Mouse (Mus musculus) midbrain, embryonic 10.5 days (tissue): ENCODE results near the gene Scn3a. TPM values are rescaled to one million over a fixed set of nuclear protein-coding genes. Genes with fewer than 3 reads are reported as not detected.

Experiments
- DNase-seq: peaks from one replicate; pipeline ENCODE4 v3.0.0-alpha.2; 2017; ENCODE audit warnings: low spot score
- H3K27ac ChIP-seq: fragments of 300-500 bp; sonication (generic); replicated peaks from 2 replicates; pipeline ENCODE4 v1.5.1; 2016; ENCODE audit warnings: mild to moderate bottlenecking
- H3K27me3 ChIP-seq: fragments of 300-500 bp; sonication (generic); 2 replicates; pipeline ENCODE4 v1.6.1; 2016; ENCODE audit warnings: low read depth, mild to moderate bottlenecking; ENCODE audit not compliant: poor library complexity, severe bottlenecking
- H3K36me3 ChIP-seq: fragments of 300-500 bp; sonication (generic); 2 replicates; pipeline ENCODE4 v1.6.1; 2016; ENCODE audit warnings: mild to moderate bottlenecking, moderate library complexity
- H3K4me1 ChIP-seq: fragments of 300-500 bp; sonication (generic); 2 replicates; pipeline ENCODE4 v1.6.1; 2016
- H3K4me3 ChIP-seq: fragments of 300-500 bp; sonication (generic); 2 replicates; pipeline ENCODE4 v1.5.1; 2016; ENCODE audit warnings: mild to moderate bottlenecking, moderate library complexity
- H3K9me3 ChIP-seq: fragments of 300-500 bp; sonication (generic); replicated peaks from 2 replicates; pipeline ENCODE4 v1.6.1; 2016; ENCODE audit warnings: mild to moderate bottlenecking
- WGBS: fragments of 180-500 bp; shearing (Covaris S2); methylation state at CpG from one replicate; pipeline ENCODE4 v1.1.7; 2016; 5-methylcytosine and 5-hydroxymethylcytosine counted together
- polyA plus RNA-seq: library from polyadenylated mRNA; unstranded; fragments of >200 nt; fragmentation: Nextera tagmentation; extraction: Ambion mirVana; gene quantifications from 2 replicates; pipeline ENCODE4 v1.2.1, GENCODE M21; 2016

Scn3a gene
- polyA plus RNA-seq, 1 experiment from 2014 or later = 5.0 TPM

DNA sequence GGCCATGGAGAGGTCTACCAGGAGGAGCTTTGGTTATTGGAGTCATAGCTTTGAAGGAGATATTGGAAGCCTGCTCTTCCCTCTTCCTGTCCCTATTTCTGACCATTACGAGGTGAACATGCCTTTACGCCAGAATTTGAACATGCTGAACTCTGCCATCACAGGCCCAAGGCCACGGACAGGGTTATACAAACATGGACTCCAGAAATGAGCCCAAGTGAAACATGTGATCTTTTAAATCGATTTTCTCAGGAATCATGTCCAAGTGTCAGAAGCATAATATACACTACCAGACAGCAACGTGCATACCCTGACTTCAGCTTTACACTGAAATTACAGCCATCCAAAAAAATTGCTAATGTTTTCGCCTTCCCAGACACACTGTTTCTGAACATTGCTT, 18.8 kb downstream of the Scn3a start:
- no peaks in the 10 kb centered on the region for H3K36me3 ChIP-seq
- H3K9me3 ChIP-seq = no peaks in the 10 kb centered on the region
- H3K4me3 ChIP-seq = no peak overlapping the region
- WGBS = 93% methylated on average over 6 of the region's 6 CpGs
- DNase-seq = no peak
- H3K4me1 ChIP-seq = peaks cover 15% of the 10 kb centered on the region
- H3K27ac ChIP-seq = no peak overlapping the region
- peaks cover 7% of the 10 kb centered on the region; the same call in 1 of the 2 replicates for H3K27me3 ChIP-seq

DNA sequence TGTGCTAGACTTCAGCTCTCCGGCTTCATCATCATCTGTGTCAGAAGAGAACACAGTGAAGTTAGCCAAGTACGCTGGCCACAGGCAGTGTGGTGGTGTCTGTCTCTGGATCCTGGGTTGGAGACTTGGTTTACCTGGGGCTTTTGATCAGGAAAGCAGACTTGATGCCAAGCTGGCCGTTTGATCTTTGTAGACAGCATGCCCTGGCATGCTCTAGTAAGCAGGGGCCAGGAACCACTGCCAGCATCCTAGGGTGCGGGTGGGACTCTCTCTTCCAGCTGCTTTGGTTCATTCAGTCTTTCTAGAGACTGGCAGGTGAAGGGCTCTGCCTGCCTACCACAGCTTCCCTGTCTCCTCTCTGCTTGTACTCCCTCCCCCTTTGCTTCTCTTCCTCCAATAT, 20.1 kb downstream of the Scn3a start:
- WGBS = 77% methylated on average over 4 of the region's 4 CpGs

DNA sequence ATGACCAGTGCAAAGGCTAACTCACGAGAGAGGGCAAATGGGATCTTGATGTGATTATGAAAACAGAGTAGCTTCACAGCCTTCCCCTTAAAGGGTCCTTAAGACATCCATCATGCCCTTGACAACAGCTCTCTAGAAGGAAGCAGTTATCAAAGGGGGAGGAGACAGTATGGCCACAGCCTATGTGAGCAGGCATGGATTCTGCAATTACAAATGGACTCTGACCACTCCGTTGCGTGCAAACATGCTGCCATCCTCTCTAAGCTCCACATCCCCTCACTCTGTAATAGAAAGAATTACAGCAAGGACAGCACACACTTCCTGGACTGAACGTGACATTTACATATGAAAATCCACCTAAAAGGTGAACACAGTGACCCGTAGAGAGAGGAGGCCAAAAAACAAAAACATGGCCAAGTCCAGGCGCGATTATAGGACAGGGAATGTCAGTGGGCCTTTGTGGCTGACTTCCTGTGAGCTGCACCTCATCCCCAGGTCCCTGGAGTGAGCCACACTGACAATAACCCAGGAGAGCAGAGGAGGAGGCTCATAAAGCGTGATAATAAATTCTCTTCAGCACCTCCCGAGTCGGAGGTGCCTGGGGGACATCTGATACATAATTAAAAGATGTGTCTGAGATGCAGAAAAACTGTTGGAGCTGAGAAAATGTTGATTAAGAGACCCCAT, 24.4 kb downstream of the Scn3a start:
- no peaks in the 10 kb centered on the region for H3K9me3 ChIP-seq
- H3K27me3 ChIP-seq = no peaks in the 10 kb centered on the region
- no peak overlapping the region for H3K4me3 ChIP-seq
- 84% methylated on average over 10 of the region's 10 CpGs for WGBS
- H3K36me3 ChIP-seq = no peaks in the 10 kb centered on the region
- peaks cover 6% of the 10 kb centered on the region; the same call in 1 of the 2 replicates for H3K4me1 ChIP-seq
- DNase-seq = no peak
- no peak overlapping the region for H3K27ac ChIP-seq

More for the DNA sequence above, 20.1 kb downstream of the Scn3a start:
- DNase-seq = no peak
- H3K27ac ChIP-seq = no peak overlapping the region
- H3K4me3 ChIP-seq = no peak overlapping the region
- no peaks in the 10 kb centered on the region for H3K9me3 ChIP-seq
- no peaks in the 10 kb centered on the region for H3K27me3 ChIP-seq
- H3K4me1 ChIP-seq = peaks cover 15% of the 10 kb centered on the region
- H3K36me3 ChIP-seq = no peaks in the 10 kb centered on the region

DNA sequence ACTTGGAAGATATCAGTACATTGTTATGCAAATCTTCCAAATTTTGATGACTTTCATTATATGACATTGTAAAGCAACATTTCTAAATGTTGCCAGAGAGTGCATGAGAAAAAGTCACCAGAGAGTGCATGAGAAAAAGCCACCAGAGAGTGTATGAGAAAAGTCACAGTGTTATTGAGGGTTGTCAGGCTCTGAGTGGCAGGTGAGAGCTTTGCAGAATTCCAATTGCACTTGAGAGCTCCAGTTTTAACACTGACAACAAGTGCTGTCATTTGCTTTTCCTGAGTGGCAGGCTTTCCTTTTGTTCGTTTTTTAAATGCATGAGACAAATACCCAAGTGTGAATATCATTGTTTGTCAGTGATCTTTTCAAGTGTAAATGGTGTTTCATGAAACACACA, 25.6 kb downstream of the Scn3a start:
- Histone ChIP-seq H3K9me3 (no peaks in the 10 kb centered on the region), H3K36me3 (no peaks in the 10 kb centered on the region), H3K4me1 (peaks cover 6% of the 10 kb centered on the region; the same call in 1 of the 2 replicates), H3K4me3 (no peak overlapping the region), H3K27me3 (no peaks in the 10 kb centered on the region), H3K27ac (no peak overlapping the region)
- DNase-seq = no peak
- WGBS = 71% methylated on average over 1 of the region's 1 CpGs

DNA sequence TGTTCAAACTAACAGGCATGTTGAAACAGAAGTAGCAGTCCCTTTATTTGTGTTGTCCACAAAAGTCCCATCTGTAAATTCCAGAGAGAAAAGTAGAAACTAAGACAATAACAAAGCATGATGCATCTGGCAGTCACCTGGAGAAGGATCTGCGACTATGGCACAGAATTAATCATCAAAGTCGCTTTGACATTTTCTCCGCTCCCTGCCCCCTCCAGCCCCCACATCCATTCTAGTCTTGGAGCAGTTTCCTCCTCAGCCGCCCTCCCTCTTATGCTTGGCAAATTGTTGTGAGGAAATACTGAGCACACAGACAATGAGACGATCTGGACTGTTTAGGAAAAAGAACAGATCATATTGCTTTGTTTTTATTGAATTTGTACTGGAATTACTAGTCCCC, 29.0 kb downstream of the Scn3a start:
- peaks cover 6% of the 10 kb centered on the region; the same call in 1 of the 2 replicates for H3K4me1 ChIP-seq
- H3K9me3 ChIP-seq = no peaks in the 10 kb centered on the region
- 82% methylated on average over 5 of the region's 5 CpGs for WGBS
- no peak for DNase-seq
- H3K27me3 ChIP-seq = no peaks in the 10 kb centered on the region
- H3K36me3 ChIP-seq = no peaks in the 10 kb centered on the region
- H3K27ac ChIP-seq = no peak overlapping the region
- H3K4me3 ChIP-seq = no peak overlapping the region

DNA sequence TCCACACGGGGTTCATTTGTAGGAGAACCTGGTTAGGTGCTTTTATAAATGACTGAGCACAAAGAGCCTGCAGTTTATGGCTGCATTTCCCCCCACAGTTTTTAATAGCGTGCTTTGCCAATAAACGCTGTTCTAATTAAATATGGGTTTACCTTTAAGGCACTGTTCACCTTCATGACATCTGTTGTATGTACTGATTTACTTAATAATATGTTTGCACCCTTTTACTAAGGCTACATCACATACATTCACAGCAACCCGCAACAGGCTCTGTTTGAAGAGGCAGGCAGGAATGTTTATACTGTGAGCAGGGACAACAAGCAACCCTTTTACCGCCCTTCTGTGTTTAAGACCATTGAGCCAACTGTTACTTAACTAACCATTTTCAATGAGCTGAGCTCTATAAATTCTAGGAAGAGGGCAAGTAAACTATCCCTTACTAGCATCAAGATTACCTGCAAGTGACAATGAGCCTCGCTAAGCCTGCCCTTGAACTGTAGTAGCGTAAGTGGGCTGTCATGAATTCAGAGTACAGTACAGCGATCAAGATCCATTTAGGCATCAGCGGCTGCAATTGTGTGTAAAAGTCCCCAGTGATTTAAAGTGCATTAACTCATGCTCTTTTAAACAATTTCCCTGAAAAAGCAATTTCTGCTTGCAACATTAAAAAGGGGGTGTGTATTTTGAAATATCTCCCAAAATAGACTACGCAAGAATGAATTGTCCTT, 35.1 kb downstream of the Scn3a start:
- H3K27ac ChIP-seq = no peak overlapping the region
- no peaks in the 10 kb centered on the region for H3K9me3 ChIP-seq
- H3K36me3 ChIP-seq = no peaks in the 10 kb centered on the region
- DNase-seq = no peak
- 86% methylated on average over 10 of the region's 10 CpGs for WGBS
- no peaks in the 10 kb centered on the region for H3K4me1 ChIP-seq
- no peaks in the 10 kb centered on the region for H3K27me3 ChIP-seq
- no peak overlapping the region for H3K4me3 ChIP-seq

DNA sequence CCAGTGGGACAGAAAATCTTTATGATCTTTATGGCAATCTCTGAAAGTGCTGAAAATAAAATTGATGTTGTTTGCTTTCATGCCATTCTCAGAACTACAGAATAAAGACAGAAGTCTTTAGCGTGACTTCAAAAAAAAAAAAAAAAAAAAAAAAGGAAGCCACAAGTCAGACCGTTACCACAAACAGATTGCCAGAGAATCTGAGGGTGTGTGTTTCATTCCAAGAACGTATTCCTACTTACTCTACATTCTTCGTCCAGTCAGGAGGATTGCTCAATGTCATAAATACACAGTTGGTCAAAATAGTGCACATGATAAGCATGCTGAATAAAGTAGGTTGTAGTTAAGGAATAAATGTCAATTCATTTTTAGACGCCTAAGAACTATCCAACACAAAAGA, 38.3 kb downstream of the Scn3a start:
- no peaks in the 10 kb centered on the region for H3K36me3 ChIP-seq
- H3K9me3 ChIP-seq = no peaks in the 10 kb centered on the region
- no peak for DNase-seq
- no peak overlapping the region for H3K27ac ChIP-seq
- WGBS = 86% methylated on average over 5 of the region's 5 CpGs
- H3K4me1 ChIP-seq = no peaks in the 10 kb centered on the region
- no peaks in the 10 kb centered on the region for H3K27me3 ChIP-seq
- no peak overlapping the region for H3K4me3 ChIP-seq

DNA sequence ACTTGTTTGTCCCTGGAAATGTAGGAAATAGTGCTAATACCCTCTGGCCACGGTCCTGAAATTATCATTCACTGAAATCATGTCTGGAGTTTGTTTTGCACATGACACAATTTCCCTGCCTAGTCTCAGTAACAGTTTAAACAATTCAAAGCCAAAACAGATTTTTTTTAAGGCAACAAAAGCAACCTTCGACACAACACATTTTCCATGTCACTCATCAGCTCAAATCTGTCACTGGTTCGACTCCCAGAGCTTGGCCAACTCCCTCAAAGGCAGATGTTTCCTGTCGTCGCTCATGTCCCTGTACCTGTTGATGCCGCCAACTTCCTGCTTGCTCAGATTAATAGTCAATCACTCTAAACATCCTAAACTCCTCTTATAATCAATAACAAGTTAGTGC, 50.7 kb downstream of the Scn3a start:
- H3K9me3 ChIP-seq = no peaks in the 10 kb centered on the region
- 81% methylated on average over 6 of the region's 6 CpGs for WGBS
- DNase-seq = no peak

DNA sequence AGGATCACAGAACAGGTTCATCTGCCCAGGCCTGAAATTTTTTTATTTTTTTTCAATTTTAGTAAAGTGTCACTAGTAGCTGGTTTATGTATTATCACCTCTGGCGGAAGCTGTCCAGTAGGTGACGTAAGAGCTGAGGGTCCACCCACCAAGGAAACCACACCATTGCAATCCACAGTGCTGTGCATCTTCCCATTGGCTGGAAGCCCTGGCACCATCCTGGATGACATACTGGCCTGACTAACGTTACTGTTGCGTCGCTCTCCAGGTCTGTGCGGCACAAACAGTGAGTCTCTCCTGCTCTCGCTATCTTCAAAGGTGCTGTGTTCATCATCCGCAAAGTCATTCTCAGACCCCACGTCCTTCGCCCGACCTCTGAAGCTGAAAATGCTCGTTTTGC, 59.2 kb downstream of the Scn3a start:
- H3K4me1 ChIP-seq = no peaks in the 10 kb centered on the region
- no peak overlapping the region for H3K27ac ChIP-seq
- H3K4me3 ChIP-seq = no peak overlapping the region
- peaks cover 4% of the 10 kb centered on the region; the same call in 1 of the 2 replicates for H3K36me3 ChIP-seq
- DNase-seq = no peak
- H3K9me3 ChIP-seq = no peaks in the 10 kb centered on the region
- 86% methylated on average over 12 of the region's 12 CpGs for WGBS
- H3K27me3 ChIP-seq = no peaks in the 10 kb centered on the region

More for the DNA sequence above, 50.7 kb downstream of the Scn3a start:
- Histone ChIP-seq H3K27me3 (no peaks in the 10 kb centered on the region), H3K4me3 (no peak overlapping the region), H3K27ac (no peak overlapping the region), H3K36me3 (no peaks in the 10 kb centered on the region; the same call in 1 of the 2 replicates), H3K4me1 (no peaks in the 10 kb centered on the region)

DNA sequence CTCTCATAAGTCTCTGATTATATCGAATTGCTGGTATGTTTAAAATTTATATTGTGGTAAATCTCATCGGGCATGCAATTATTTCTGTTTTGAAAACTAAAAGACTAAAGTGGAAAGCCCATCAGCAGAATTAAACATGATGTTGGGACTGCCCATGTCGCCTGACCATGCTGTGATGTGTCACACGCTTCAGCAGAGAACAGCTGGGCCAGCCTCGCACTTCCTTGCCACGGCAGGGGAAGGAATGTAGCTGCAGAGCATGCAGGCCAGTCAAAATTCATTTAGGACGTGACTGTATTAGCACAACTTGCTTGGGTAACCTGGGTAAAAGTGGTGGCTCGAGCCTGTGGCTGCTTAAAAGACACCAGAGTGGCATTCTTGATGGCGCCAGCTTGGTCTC, 77.0 kb downstream of the Scn3a start:
- WGBS = 85% methylated on average over 9 of the region's 9 CpGs
- H3K36me3 ChIP-seq = peaks cover 5% of the 10 kb centered on the region; the same call in 1 of the 2 replicates
- no peak overlapping the region for H3K27ac ChIP-seq
- H3K9me3 ChIP-seq = no peaks in the 10 kb centered on the region
- H3K4me1 ChIP-seq = no peaks in the 10 kb centered on the region
- no peak for DNase-seq
- H3K4me3 ChIP-seq = no peak overlapping the region
- no peaks in the 10 kb centered on the region for H3K27me3 ChIP-seq

DNA sequence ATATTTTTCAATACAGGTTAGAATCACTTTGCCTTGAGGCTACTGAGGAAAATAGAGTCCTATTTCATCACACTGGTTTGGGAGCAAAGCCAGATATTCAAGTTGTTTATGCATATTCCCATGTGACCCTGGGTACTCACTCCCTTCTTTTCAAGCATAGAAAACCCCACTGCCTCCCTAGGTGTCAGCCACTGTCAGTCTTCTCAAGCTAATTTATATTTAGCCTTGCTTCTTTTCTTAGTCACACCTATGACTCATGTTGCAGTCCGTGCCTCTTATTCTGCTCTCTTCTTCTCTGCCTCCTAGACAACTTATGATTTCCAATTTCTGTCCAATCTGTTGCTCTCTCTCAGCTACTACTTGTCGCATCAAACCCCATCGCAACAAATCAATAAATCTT, 84.0 kb downstream of the Scn3a start:
- no peaks in the 10 kb centered on the region for H3K27me3 ChIP-seq
- no peaks in the 10 kb centered on the region for H3K9me3 ChIP-seq
- H3K27ac ChIP-seq = no peak overlapping the region
- no peaks in the 10 kb centered on the region; the same call in 1 of the 2 replicates for H3K36me3 ChIP-seq
- DNase-seq = no peak
- no peak overlapping the region for H3K4me3 ChIP-seq
- WGBS = 94% methylated on average over 3 of the region's 3 CpGs
- H3K4me1 ChIP-seq = no peaks in the 10 kb centered on the region

DNA sequence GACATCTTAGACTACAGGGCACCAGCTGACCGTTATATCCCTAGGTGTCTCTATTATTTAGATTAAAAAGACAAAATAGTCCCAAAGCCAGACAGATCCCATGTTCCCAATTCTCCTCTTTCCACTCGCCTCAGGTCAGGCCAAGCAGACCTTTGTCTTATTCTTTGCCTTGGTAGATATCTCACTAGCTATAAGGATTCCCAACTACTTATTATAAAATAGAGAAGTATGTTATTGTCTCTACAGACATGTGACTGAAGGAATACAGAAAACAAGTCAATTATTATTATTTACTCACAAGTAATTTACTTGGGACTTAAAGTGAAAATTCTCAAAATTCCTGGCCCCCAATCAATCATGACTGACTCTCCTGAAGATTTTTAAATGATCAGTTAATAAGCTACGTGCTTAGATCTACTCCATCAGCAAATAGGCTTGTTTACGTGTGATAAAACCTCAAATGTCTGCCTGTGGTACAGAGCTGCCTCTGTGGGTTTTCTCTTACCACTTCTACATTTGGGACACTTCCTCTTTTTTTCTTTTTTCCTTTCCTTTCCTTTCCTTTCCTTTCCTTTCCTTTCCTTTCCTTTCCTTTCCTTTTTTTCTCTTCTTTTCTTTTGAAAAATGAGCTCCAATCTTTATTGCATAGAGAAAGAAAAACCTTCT, 86.3 kb downstream of the Scn3a start:
- WGBS = 86% methylated on average over 4 of the region's 4 CpGs
- H3K9me3 ChIP-seq = no peaks in the 10 kb centered on the region
- no peak overlapping the region for H3K4me3 ChIP-seq
- no peaks in the 10 kb centered on the region; the same call in 1 of the 2 replicates for H3K36me3 ChIP-seq
- no peak overlapping the region for H3K27ac ChIP-seq
- DNase-seq = no peak
- H3K27me3 ChIP-seq = no peaks in the 10 kb centered on the region
- H3K4me1 ChIP-seq = no peaks in the 10 kb centered on the region
